Mouse (Mus musculus): ENCODE data around the gene Fam214a.

DNA sequence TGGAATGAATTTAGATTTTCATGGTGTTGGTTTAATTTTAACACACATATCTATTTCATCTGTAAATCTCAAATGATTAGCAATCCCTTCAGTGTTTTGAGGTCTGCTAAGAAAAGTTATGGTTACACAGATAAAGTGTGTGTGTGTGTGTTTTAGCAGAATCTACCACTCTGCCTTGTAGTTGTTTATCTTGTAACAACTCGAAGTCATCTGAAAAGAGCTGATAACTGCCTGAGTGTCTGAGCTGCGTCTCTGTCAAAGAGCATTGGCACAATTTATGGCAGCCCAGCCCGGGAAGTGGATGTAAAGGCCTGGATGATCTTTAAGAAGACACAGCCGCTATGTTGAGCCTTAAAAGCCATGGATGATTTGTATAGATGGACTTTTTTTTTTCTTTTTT is 13.5 kb downstream of the Fam214a start:
- no peak for TF ChIP-seq CTCF (IDR thresholded peaks at IDR 0.05; ENCODE audit: low read depth)
- no peak for TF ChIP-seq EP300 (IDR thresholded peaks at IDR 0.05; ENCODE audit: low read depth)

Measured in heart, postnatal 0 days (tissue).